Mouse (Mus musculus) thymus, adult 2 months (tissue): Measurements from ENCODE around the gene Pip4k2a.

Experiments
- CTCF ChIP-seq: fragments of 200-500 bp; IDR thresholded peaks from 2 replicates; pipeline ENCODE4 v1.5.1; 2012; ENCODE audit warnings: mild to moderate bottlenecking, control low read depth, low read length, moderate library complexity, borderline replicate concordance; ENCODE audit not compliant: control insufficient read depth, poor library complexity, insufficient read depth; ENCODE audit errors: extremely low read depth
- POLR2A ChIP-seq: fragments of 200-500 bp; IDR thresholded peaks from 2 replicates; pipeline ENCODE4 v1.6.1; 2012; ENCODE audit warnings: mild to moderate bottlenecking, low read length, control low read depth, moderate library complexity; ENCODE audit not compliant: control insufficient read depth, poor library complexity, insufficient read depth; ENCODE audit errors: extremely low read depth

DNA sequence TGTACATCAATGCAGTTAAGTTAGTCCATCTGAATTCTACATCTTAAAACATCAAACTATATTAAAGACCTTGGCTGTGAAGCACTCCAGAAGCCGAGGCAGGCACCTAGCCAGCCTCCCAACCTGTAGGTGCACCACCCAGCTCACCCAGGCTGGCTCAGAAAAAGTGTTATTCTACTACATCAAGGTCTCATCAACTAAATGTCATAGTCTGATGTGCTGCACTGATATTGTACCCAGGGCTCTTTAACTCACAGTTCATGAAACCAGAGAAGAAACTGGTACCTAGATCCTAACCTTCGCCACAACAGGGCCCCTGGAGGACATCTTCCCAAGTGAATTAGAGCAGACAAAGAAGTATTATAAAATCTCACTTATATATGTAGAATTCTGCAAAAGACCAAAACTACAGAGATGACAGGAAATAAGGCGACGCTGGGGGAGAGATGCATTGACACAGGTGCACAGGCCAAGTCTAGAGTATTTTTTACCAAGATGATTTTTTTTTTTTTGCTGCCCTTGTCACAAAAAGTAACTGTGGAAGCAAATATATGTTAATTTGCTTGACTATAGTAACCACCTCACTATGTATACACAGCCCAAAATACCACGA is 30.4 kb downstream of the Pip4k2a start:
- TF ChIP-seq CTCF (no peak), POLR2A (no peak)
